Mouse (Mus musculus): ENCODE data around the gene Pacs2. TPM values are rescaled to one million over a fixed set of nuclear protein-coding genes. Genes with fewer than 3 reads are reported as not detected.
A peak's percentile ranks its signal among the peaks of the same experiment; 100 is the strongest.

The Pacs2 gene
- polyA plus RNA-seq, 1 experiment from 2014 or later, result 11.8 TPM

GRCm38 (mm10) chr12:113060178-113060577 lies 45.9 kb downstream of the Pacs2 start:
- H3K27ac ChIP-seq, result no peak overlapping the region
- H3K9me3 ChIP-seq (replicated peaks), result no peaks in the 10 kb centered on the region
- WGBS, result 94% methylated on average over 5 of the region's 5 CpGs
- H3K4me3 ChIP-seq, result no peak overlapping the region
- H3K27me3 ChIP-seq (ENCODE audit: low read depth, poor library complexity, severe bottlenecking), result no peaks in the 10 kb centered on the region
- H3K36me3 ChIP-seq, result peaks cover 74% of the 10 kb centered on the region
- H3K4me1 ChIP-seq, result no peaks in the 10 kb centered on the region
- DNase-seq (ENCODE audit: low spot score), result no peak

GRCm38 (mm10) chr12:113061606-113062005 lies 47.3 kb downstream of the Pacs2 start:
- H3K36me3 ChIP-seq, result peaks cover 71% of the 10 kb centered on the region
- no peak overlapping the region for H3K4me3 ChIP-seq
- no peak overlapping the region for H3K27ac ChIP-seq
- H3K9me3 ChIP-seq (replicated peaks), result no peaks in the 10 kb centered on the region
- no peaks in the 10 kb centered on the region for H3K27me3 ChIP-seq (ENCODE audit: low read depth, poor library complexity, severe bottlenecking)
- H3K4me1 ChIP-seq, result no peaks in the 10 kb centered on the region
- 92% methylated on average over 9 of the region's 9 CpGs for WGBS
- DNase-seq (ENCODE audit: low spot score), result no peak

GRCm38 (mm10) chr12:113062201-113062600 lies 47.9 kb downstream of the Pacs2 start:
- H3K4me1 ChIP-seq, result no peaks in the 10 kb centered on the region
- DNase-seq (ENCODE audit: low spot score), result no peak
- no peak overlapping the region for H3K27ac ChIP-seq
- no peaks in the 10 kb centered on the region for H3K9me3 ChIP-seq (replicated peaks)
- H3K4me3 ChIP-seq, result no peak overlapping the region
- peaks cover 67% of the 10 kb centered on the region for H3K36me3 ChIP-seq
- H3K27me3 ChIP-seq (ENCODE audit: low read depth, poor library complexity, severe bottlenecking), result no peaks in the 10 kb centered on the region
- WGBS, result 76% methylated on average over 10 of the region's 10 CpGs

- Histone ChIP-seq H3K4me3 (no peak overlapping the region), H3K9me3 (replicated peaks) (no peaks in the 10 kb centered on the region), H3K4me1 (no peaks in the 10 kb centered on the region), H3K36me3 (peaks cover 57% of the 10 kb centered on the region), H3K27ac (no peak overlapping the region), H3K27me3 (ENCODE audit: low read depth, poor library complexity, severe bottlenecking) (no peaks in the 10 kb centered on the region)
- DNase-seq (ENCODE audit: low spot score), result no peak
- WGBS, result 92% methylated on average over 7 of the region's 7 CpGs
Observed at GRCm38 (mm10) chr12:113063700-113064099, 49.4 kb downstream of the Pacs2 start.

GRCm38 (mm10) chr12:113068002-113068401 lies 53.7 kb downstream of the Pacs2 start:
- Histone ChIP-seq H3K27ac (no peak overlapping the region), H3K4me1 (no peaks in the 10 kb centered on the region), H3K4me3 (no peak overlapping the region), H3K27me3 (ENCODE audit: low read depth, poor library complexity, severe bottlenecking) (no peaks in the 10 kb centered on the region), H3K36me3 (peaks cover 48% of the 10 kb centered on the region), H3K9me3 (replicated peaks) (no peaks in the 10 kb centered on the region)
- 91% methylated on average over 7 of the region's 7 CpGs for WGBS
- no peak for DNase-seq (ENCODE audit: low spot score)

GRCm38 (mm10) chr12:113069389-113069788 lies 55.1 kb downstream of the Pacs2 start:
- 94% methylated on average over 6 of the region's 6 CpGs for WGBS
- no peak for DNase-seq (ENCODE audit: low spot score)
- no peak overlapping the region for H3K27ac ChIP-seq
- no peaks in the 10 kb centered on the region for H3K9me3 ChIP-seq (replicated peaks)
- H3K36me3 ChIP-seq, result peaks cover 40% of the 10 kb centered on the region
- no peaks in the 10 kb centered on the region for H3K27me3 ChIP-seq (ENCODE audit: low read depth, poor library complexity, severe bottlenecking)
- H3K4me1 ChIP-seq, result peaks cover 11% of the 10 kb centered on the region
- no peak overlapping the region for H3K4me3 ChIP-seq

- WGBS, result 94% methylated on average over 6 of the region's 6 CpGs
- no peak overlapping the region for H3K4me3 ChIP-seq
- no peak for DNase-seq (ENCODE audit: low spot score)
- H3K9me3 ChIP-seq (replicated peaks), result no peaks in the 10 kb centered on the region
- H3K27ac ChIP-seq, result no peak overlapping the region
- no peaks in the 10 kb centered on the region for H3K27me3 ChIP-seq (ENCODE audit: low read depth, poor library complexity, severe bottlenecking)
- peaks cover 23% of the 10 kb centered on the region for H3K4me1 ChIP-seq
- H3K36me3 ChIP-seq, result peaks cover 40% of the 10 kb centered on the region
Observed at GRCm38 (mm10) chr12:113071321-113071720, 57.0 kb downstream of the Pacs2 start.

- peaks cover 23% of the 10 kb centered on the region for H3K4me1 ChIP-seq
- no peak overlapping the region for H3K27ac ChIP-seq
- no peaks in the 10 kb centered on the region for H3K27me3 ChIP-seq (ENCODE audit: low read depth, poor library complexity, severe bottlenecking)
- peaks cover 36% of the 10 kb centered on the region for H3K36me3 ChIP-seq
- no peaks in the 10 kb centered on the region for H3K9me3 ChIP-seq (replicated peaks)
- H3K4me3 ChIP-seq, result no peak overlapping the region
- 84% methylated on average over 6 of the region's 6 CpGs for WGBS
- no peak for DNase-seq (ENCODE audit: low spot score)
Observed at GRCm38 (mm10) chr12:113071827-113072226, 57.5 kb downstream of the Pacs2 start.

- Histone ChIP-seq H3K9me3 (replicated peaks) (no peaks in the 10 kb centered on the region), H3K27me3 (ENCODE audit: low read depth, poor library complexity, severe bottlenecking) (no peaks in the 10 kb centered on the region), H3K4me3 (peak overlapping the region; percentile 62), H3K4me1 (peaks cover 23% of the 10 kb centered on the region), H3K36me3 (peaks cover 33% of the 10 kb centered on the region), H3K27ac (peak overlapping the region; percentile 88)
- DNase-seq (ENCODE audit: low spot score), result peak; percentile 53
- 12% methylated on average over 15 of the region's 15 CpGs for WGBS
Observed at GRCm38 (mm10) chr12:113073420-113074328, 59.4 kb downstream of the Pacs2 start.

- Histone ChIP-seq H3K9me3 (replicated peaks) (no peaks in the 10 kb centered on the region), H3K4me1 (peaks cover 23% of the 10 kb centered on the region), H3K36me3 (peaks cover 25% of the 10 kb centered on the region), H3K27ac (peak within 1 kb of the TSS; percentile 88), H3K4me3 (peak within 1 kb of the TSS; percentile 62), H3K27me3 (ENCODE audit: low read depth, poor library complexity, severe bottlenecking) (no peaks in the 10 kb centered on the region)
- peak; percentile 88 for DNase-seq (ENCODE audit: low spot score)
- WGBS, result 5% methylated on average over 32 of the region's 32 CpGs
Observed at GRCm38 (mm10) chr12:113074329-113075062, 60.2 kb downstream of the Pacs2 start, which contains the start of gene Tex22. Gene Tex22, plus strand, starts transcription at chr12:113074502.

GRCm38 (mm10) chr12:113075063-113075454 lies 60.8 kb downstream of the Pacs2 start:
- 6% methylated on average over 10 of the region's 10 CpGs for WGBS
- H3K4me3 ChIP-seq, result peak overlapping the region; percentile 62
- H3K27ac ChIP-seq, result peak overlapping the region; percentile 88
- peaks cover 23% of the 10 kb centered on the region for H3K4me1 ChIP-seq
- peaks cover 19% of the 10 kb centered on the region for H3K36me3 ChIP-seq
- no peaks in the 10 kb centered on the region for H3K27me3 ChIP-seq (ENCODE audit: low read depth, poor library complexity, severe bottlenecking)
- DNase-seq (ENCODE audit: low spot score), result peak; percentile 87
- H3K9me3 ChIP-seq (replicated peaks), result no peaks in the 10 kb centered on the region

- peaks cover 15% of the 10 kb centered on the region for H3K36me3 ChIP-seq
- no peak for DNase-seq (ENCODE audit: low spot score)
- H3K9me3 ChIP-seq (replicated peaks), result no peaks in the 10 kb centered on the region
- H3K4me3 ChIP-seq, result peak overlapping the region; percentile 62
- no peaks in the 10 kb centered on the region for H3K27me3 ChIP-seq (ENCODE audit: low read depth, poor library complexity, severe bottlenecking)
- H3K4me1 ChIP-seq, result peaks cover 23% of the 10 kb centered on the region
- WGBS, result 62% methylated on average over 6 of the region's 6 CpGs
- H3K27ac ChIP-seq, result peak overlapping the region; percentile 88
Observed at GRCm38 (mm10) chr12:113075486-113075885, 61.2 kb downstream of the Pacs2 start.

GRCm38 (mm10) chr12:113087276-113087675 lies 73.0 kb downstream of the Pacs2 start:
- no peaks in the 10 kb centered on the region for H3K4me1 ChIP-seq
- H3K27me3 ChIP-seq (ENCODE audit: low read depth, poor library complexity, severe bottlenecking), result peaks cover 14% of the 10 kb centered on the region; the same call in 1 of the 2 replicates
- 66% methylated on average over 3 of the region's 3 CpGs for WGBS
- no peak overlapping the region for H3K27ac ChIP-seq
- H3K4me3 ChIP-seq, result no peak overlapping the region
- no peak for DNase-seq (ENCODE audit: low spot score)
- H3K9me3 ChIP-seq (replicated peaks), result no peaks in the 10 kb centered on the region
- no peaks in the 10 kb centered on the region for H3K36me3 ChIP-seq

All from limb, embryonic 10.5 days (tissue).